Mouse (Mus musculus) midbrain, embryonic 12.5 days (tissue): ENCODE data around the gene Shisa9. TPM values are rescaled to one million over a fixed set of nuclear protein-coding genes. Genes with fewer than 3 reads are reported as not detected.
"Not testable (repeated sequence)": the region's sequence is repeated elsewhere in the genome, so short reads cannot be mapped to it uniquely, and the experiment has no call there.

ENCODE experiments used
- ATAC-seq: fragments of 200-750 bp; cut with Nextera tagmentation; 2 replicates; pipeline ENCODE4 v1.8.0; 2017; ENCODE audit warnings: low read depth, moderate TSS enrichment, moderate library complexity; ENCODE audit not compliant: low FRiP score
- H3K27ac ChIP-seq: fragments of 300-500 bp; sonication (generic); replicated peaks from 2 replicates; pipeline ENCODE4 v1.5.1; 2016; ENCODE audit warnings: mild to moderate bottlenecking
- H3K27me3 ChIP-seq: fragments of 300-500 bp; sonication (generic); 2 replicates; pipeline ENCODE4 v1.6.1; 2016; ENCODE audit warnings: mild to moderate bottlenecking
- H3K36me3 ChIP-seq: fragments of 300-500 bp; sonication (generic); 2 replicates; pipeline ENCODE4 v1.6.1; 2016
- H3K4me1 ChIP-seq: fragments of 300-500 bp; sonication (generic); 2 replicates; pipeline ENCODE4 v1.6.1; 2016
- H3K4me2 ChIP-seq: fragments of 300-500 bp; sonication (generic); replicated peaks from 2 replicates; pipeline ENCODE4 v1.6.1; 2016; ENCODE audit warnings: mild to moderate bottlenecking, moderate library complexity
- H3K4me3 ChIP-seq: fragments of 300-500 bp; sonication (generic); 2 replicates; pipeline ENCODE4 v1.5.1; 2016; ENCODE audit warnings: mild to moderate bottlenecking
- H3K9ac ChIP-seq: fragments of 300-500 bp; sonication (generic); replicated peaks from 2 replicates; pipeline ENCODE4 v1.6.1; 2016; ENCODE audit warnings: mild to moderate bottlenecking, moderate library complexity
- H3K9me3 ChIP-seq: fragments of 300-500 bp; sonication (generic); 2 replicates; pipeline ENCODE4 v1.6.1; 2016; ENCODE audit warnings: mild to moderate bottlenecking
- WGBS: fragments of 180-500 bp; shearing (Covaris S2); methylation state at CpG from one replicate; pipeline ENCODE4 v1.1.7; 2016; 5-methylcytosine and 5-hydroxymethylcytosine counted together
- polyA plus RNA-seq: library from polyadenylated mRNA; unstranded; fragments of >200 nt; fragmentation: Nextera tagmentation; extraction: Ambion mirVana; gene quantifications from 2 replicates; pipeline ENCODE4 v1.2.1, GENCODE M21; 2016

Gene Shisa9
- 1.5 and 1.8 TPM in 2 replicates for polyA plus RNA-seq

GRCm38 (mm10) chr16:11983616-11984270 is at the start of gene Shisa9:
TSS of gene Shisa9 (plus strand) at chr16:11984113.
- Histone ChIP-seq H3K36me3 (no peaks in the 10 kb centered on the region), H3K27me3 (peaks cover 78% of the 10 kb centered on the region), H3K4me2 (peak within 1 kb of the TSS; percentile 97), H3K4me1 (peaks cover 22% of the 10 kb centered on the region), H3K9me3 (no peaks in the 10 kb centered on the region), H3K9ac (peak within 1 kb of the TSS; percentile 52), H3K4me3 (peak within 1 kb of the TSS; percentile 60), H3K27ac (no peak within 1 kb of the TSS)
- WGBS: under 1% methylated on average over 37 of the region's 42 CpGs
- peak; percentile 73 for ATAC-seq

DNA sequence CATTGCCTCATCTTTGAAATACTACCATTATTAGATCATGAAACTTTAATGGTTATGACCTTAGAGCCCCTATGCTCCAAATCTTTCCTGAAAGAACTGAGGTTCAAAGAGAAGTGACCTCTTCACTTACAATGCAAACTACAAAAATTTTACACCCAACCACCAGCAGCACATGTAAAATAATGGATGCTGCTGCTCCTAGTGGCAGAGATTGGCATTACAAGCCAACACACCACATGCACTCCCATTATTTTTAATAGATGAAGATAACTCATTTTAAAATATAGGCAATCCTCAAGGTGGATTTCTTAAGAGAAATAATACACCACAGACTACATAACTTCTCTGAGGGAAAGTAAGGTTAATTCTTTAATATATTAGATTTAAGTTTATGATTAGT is 43.4 kb upstream of the Shisa9 start:
- no peak for ATAC-seq
- H3K9ac ChIP-seq: no peak overlapping the region
- no peak overlapping the region for H3K27ac ChIP-seq
- no peak overlapping the region for H3K4me3 ChIP-seq
- no peak overlapping the region for H3K4me2 ChIP-seq
- no peaks in the 10 kb centered on the region for H3K27me3 ChIP-seq
- H3K9me3 ChIP-seq: no peaks in the 10 kb centered on the region
- H3K36me3 ChIP-seq: no peaks in the 10 kb centered on the region
- H3K4me1 ChIP-seq: no peaks in the 10 kb centered on the region

DNA sequence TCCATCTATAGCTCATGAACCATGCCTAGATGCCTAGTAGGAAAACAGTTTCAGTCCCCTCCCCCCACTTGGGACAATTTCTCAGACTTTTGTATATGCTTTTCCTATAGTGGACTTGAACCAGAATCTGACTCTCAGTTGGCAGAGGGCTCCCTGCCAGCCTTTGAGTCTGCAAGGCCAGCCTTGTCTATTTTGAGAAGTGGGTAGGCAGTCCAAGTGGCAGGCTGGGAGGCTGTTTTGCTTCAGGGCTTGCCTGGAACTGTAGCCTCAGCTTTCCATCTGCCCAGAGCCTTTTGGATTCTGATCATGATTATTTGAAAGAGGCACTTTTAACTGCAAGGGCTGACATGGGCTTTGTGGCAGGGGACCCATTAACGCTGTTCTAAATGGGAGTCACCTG is 23.2 kb upstream of the Shisa9 start:
- no peaks in the 10 kb centered on the region for H3K4me1 ChIP-seq
- no peak overlapping the region for H3K4me2 ChIP-seq
- H3K9me3 ChIP-seq: no peaks in the 10 kb centered on the region
- WGBS: 85% methylated on average over 1 of the region's 1 CpGs
- no peaks in the 10 kb centered on the region for H3K27me3 ChIP-seq
- no peaks in the 10 kb centered on the region for H3K36me3 ChIP-seq
- no peak overlapping the region for H3K27ac ChIP-seq
- no peak for ATAC-seq
- no peak overlapping the region for H3K9ac ChIP-seq
- no peak overlapping the region for H3K4me3 ChIP-seq

GRCm38 (mm10) chr16:11966041-11966440 is 17.9 kb upstream of the Shisa9 start:
- Histone ChIP-seq H3K4me1 (no peaks in the 10 kb centered on the region), H3K4me2 (no peak overlapping the region), H3K27ac (no peak overlapping the region), H3K4me3 (no peak overlapping the region), H3K27me3 (no peaks in the 10 kb centered on the region), H3K9me3 (no peaks in the 10 kb centered on the region), H3K9ac (no peak overlapping the region), H3K36me3 (no peaks in the 10 kb centered on the region)
- no peak for ATAC-seq
- WGBS: 91% methylated on average over 8 of the region's 8 CpGs

- not testable (repeated sequence) for ATAC-seq, H3K9me3 ChIP-seq
Observed at GRCm38 (mm10) chr16:11966810-11967209, 17.1 kb upstream of the Shisa9 start.

DNA sequence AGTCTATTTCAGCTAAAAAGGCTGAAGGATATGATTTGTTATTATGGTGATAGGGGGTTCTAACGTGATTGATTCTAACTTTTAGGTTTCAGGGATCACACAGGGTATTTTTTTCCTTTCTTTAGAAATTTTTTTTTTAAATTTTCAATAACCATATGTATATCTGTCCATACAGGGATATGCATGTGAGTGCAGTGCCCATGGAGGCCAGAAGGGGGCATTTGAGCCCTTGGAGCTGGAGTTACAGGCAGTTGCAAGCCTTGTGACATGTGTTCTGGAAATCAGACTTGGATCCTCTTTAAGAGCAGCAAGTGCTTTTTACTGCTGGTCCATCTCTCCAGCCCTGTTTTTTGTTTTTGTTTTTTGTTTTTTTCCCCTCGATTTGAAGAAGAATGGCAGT is 16.3 kb upstream of the Shisa9 start:
- H3K4me2 ChIP-seq: no peak overlapping the region
- no peaks in the 10 kb centered on the region for H3K4me1 ChIP-seq
- H3K9me3 ChIP-seq: no peaks in the 10 kb centered on the region
- 52% methylated on average over 2 of the region's 2 CpGs for WGBS
- H3K36me3 ChIP-seq: no peaks in the 10 kb centered on the region
- no peak overlapping the region for H3K9ac ChIP-seq
- H3K27ac ChIP-seq: no peak overlapping the region
- ATAC-seq: no peak
- H3K27me3 ChIP-seq: no peaks in the 10 kb centered on the region
- no peak overlapping the region for H3K4me3 ChIP-seq

More at GRCm38 (mm10) chr16:11966810-11967209, 17.1 kb upstream of the Shisa9 start:
- 93% methylated on average over 3 of the region's 5 CpGs for WGBS
- not testable (repeated sequence) for H3K27ac ChIP-seq, H3K4me3 ChIP-seq, H3K36me3 ChIP-seq, H3K4me2 ChIP-seq, H3K27me3 ChIP-seq, H3K4me1 ChIP-seq, H3K9ac ChIP-seq

- no peak overlapping the region for H3K4me3 ChIP-seq
- H3K4me1 ChIP-seq: no peaks in the 10 kb centered on the region
- H3K36me3 ChIP-seq: no peaks in the 10 kb centered on the region
- no peak overlapping the region for H3K27ac ChIP-seq
- WGBS: 49% methylated on average over 4 of the region's 4 CpGs
- H3K9ac ChIP-seq: no peak overlapping the region
- no peak for ATAC-seq
- H3K27me3 ChIP-seq: no peaks in the 10 kb centered on the region
- H3K9me3 ChIP-seq: no peaks in the 10 kb centered on the region
- no peak overlapping the region for H3K4me2 ChIP-seq
Observed at GRCm38 (mm10) chr16:11973707-11974106, 10.2 kb upstream of the Shisa9 start.

GRCm38 (mm10) chr16:11976737-11977136 is 7.2 kb upstream of the Shisa9 start:
- H3K36me3 ChIP-seq: no peaks in the 10 kb centered on the region
- no peaks in the 10 kb centered on the region for H3K4me1 ChIP-seq
- no peak overlapping the region for H3K27ac ChIP-seq
- no peak overlapping the region for H3K9ac ChIP-seq
- H3K4me2 ChIP-seq: no peak overlapping the region
- H3K9me3 ChIP-seq: no peaks in the 10 kb centered on the region
- no peak overlapping the region for H3K4me3 ChIP-seq
- no peak for ATAC-seq
- WGBS: 84% methylated on average over 2 of the region's 2 CpGs
- H3K27me3 ChIP-seq: peaks cover 14% of the 10 kb centered on the region

DNA sequence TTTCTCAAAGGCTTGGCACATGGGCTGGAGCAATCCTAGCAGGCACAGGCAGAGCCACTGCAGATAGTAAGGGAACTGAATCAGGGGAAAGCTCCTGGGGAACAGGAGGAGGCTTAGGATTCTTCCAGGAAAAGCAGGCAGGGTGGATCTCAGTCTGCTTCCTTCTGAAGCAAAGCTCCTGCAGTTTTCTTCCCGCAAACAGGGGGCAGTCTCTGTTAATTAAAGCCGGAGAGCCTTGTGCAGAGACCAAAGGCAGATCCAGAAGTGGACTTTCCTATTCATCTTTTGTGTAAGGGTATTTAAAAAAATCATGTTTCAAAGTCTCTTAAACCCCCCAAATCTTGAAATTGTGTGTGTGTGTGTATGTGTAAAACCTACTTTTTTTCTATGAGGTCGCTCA is 3.1 kb upstream of the Shisa9 start:
- peaks cover 54% of the 10 kb centered on the region for H3K27me3 ChIP-seq
- no peaks in the 10 kb centered on the region for H3K36me3 ChIP-seq
- WGBS: 11% methylated on average over 3 of the region's 3 CpGs
- ATAC-seq: no peak
- H3K9ac ChIP-seq: no peak overlapping the region
- H3K4me3 ChIP-seq: no peak overlapping the region
- H3K9me3 ChIP-seq: no peaks in the 10 kb centered on the region
- H3K4me2 ChIP-seq: no peak overlapping the region
- peaks cover 22% of the 10 kb centered on the region for H3K4me1 ChIP-seq
- H3K27ac ChIP-seq: no peak overlapping the region

DNA sequence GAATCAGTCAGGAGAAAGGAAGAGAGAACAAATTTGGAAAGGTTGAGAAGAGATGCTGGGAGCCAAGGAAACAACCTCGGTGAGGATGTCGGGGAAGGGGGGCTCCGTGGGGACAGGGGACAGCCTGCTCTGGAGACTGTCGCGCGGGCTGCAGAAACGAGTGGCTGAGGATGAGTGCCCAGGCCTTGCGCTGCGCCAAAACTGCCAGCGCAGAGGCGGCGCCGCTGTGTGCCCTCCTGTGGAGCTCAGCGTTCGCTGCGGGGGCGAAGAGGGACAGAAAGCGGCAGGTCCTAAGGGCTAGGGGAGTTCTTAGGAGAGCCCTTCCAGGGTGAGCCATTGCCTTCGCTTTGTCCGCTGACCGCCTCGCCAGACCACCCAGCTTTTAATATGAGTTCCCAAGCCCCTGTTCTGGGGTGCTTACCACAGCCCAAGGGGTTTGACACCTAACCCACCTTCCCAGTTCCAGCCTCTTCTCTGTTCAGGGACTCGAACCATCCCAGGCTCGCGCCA is 752 bp upstream of the Shisa9 start:
- Histone ChIP-seq H3K9me3 (no peaks in the 10 kb centered on the region), H3K4me3 (peak overlapping the region; percentile 60), H3K4me2 (peak overlapping the region; percentile 97), H3K27me3 (peaks cover 78% of the 10 kb centered on the region), H3K36me3 (no peaks in the 10 kb centered on the region), H3K4me1 (peaks cover 22% of the 10 kb centered on the region), H3K9ac (peak overlapping the region; percentile 52; the same call in 1 of the 2 replicates), H3K27ac (no peak overlapping the region)
- ATAC-seq: peak; percentile 8; the same call in 1 of the 2 replicates
- under 1% methylated on average over 25 of the region's 25 CpGs for WGBS

DNA sequence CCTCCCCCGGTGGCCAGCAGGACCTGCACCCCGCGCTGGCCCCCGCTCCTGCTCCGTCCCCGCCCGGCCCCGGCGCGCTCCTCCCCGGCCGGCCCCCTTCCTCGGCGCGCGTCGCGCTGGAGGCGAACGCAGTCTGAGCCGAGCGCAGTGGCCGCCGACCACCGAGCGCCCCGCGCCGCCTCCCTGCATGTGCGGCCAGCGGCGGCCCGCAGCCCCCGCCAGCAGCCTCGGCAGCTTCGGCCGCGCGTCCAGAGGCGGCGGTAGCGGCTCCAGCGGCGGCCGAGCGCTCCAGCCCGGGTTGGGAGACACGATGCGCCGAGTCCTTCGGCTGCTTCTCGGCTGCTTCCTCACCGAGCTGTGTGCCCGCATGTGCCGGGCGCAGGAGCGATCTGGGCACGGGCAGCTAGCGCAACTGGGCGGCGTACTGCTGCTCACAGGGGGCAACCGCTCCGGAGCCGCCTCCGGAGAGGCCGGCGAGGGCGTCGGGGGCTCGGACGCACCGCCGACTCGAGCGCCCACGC is 418 bp downstream of the Shisa9 start:
- H3K9ac ChIP-seq: peak overlapping the region; percentile 52
- H3K27me3 ChIP-seq: peaks cover 78% of the 10 kb centered on the region
- H3K4me2 ChIP-seq: peak overlapping the region; percentile 97
- WGBS: under 1% methylated on average over 73 of the region's 76 CpGs
- peaks cover 22% of the 10 kb centered on the region for H3K4me1 ChIP-seq
- peak; percentile 84 for ATAC-seq
- no peak overlapping the region for H3K27ac ChIP-seq
- no peaks in the 10 kb centered on the region for H3K36me3 ChIP-seq
- H3K9me3 ChIP-seq: no peaks in the 10 kb centered on the region
- peak overlapping the region; percentile 60 for H3K4me3 ChIP-seq

DNA sequence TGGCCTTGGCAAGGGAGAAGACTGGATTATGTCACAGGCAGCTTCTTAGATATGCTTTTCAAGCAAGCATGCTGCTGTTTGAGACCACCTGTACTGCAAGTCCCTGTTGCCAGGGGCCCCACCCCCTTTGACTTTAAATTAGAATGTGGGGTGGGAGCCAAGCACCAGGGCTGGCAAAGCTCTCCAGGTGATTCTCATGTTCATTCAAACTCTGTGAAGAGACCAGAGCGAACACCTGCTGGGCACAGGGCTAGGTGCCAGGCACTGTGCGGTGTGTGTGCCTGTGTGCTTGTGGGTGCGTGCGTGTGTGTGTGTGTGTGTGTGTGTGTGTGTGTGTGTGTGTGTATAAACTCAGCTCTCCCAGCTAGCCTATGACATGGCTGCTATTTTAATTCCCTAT is 3.1 kb downstream of the Shisa9 start:
- no peak overlapping the region for H3K4me2 ChIP-seq
- H3K27me3 ChIP-seq: peaks cover 62% of the 10 kb centered on the region
- H3K27ac ChIP-seq: no peak overlapping the region
- H3K4me1 ChIP-seq: peaks cover 22% of the 10 kb centered on the region
- H3K36me3 ChIP-seq: no peaks in the 10 kb centered on the region
- H3K9me3 ChIP-seq: no peaks in the 10 kb centered on the region
- ATAC-seq: no peak
- 70% methylated on average over 4 of the region's 4 CpGs for WGBS
- no peak overlapping the region for H3K4me3 ChIP-seq
- no peak overlapping the region for H3K9ac ChIP-seq
